Mouse (Mus musculus) midbrain, embryonic 10.5 days (tissue): ENCODE results near the gene Vapa. TPM values are rescaled to one million over a fixed set of nuclear protein-coding genes. Genes with fewer than 3 reads are reported as not detected.

Source experiments
- polyA plus RNA-seq: library from polyadenylated mRNA; unstranded; fragments of >200 nt; fragmentation: Nextera tagmentation; extraction: Ambion mirVana; gene quantifications from 2 replicates; pipeline ENCODE4 v1.2.1, GENCODE M21; 2016

Vapa gene
- polyA plus RNA-seq, 1 experiment from 2014 or later = 184 TPM

Other genes with a start within 250 kb of the Vapa start
- 0.11 TPM in 1 of 2 replicates, not detected in the other for gene Tmem232, start 72.8 kb downstream of the Vapa start, polyA plus RNA-seq
- gene Txndc2, start 28.6 kb upstream of the Vapa start, polyA plus RNA-seq = not detected in 2 replicates
- 62.5 and 67.3 TPM in 2 replicates for gene Rab31, start 159.2 kb upstream of the Vapa start, polyA plus RNA-seq
- gene Ppp4r1, start 169.0 kb upstream of the Vapa start, polyA plus RNA-seq = 58.2 and 60.7 TPM in 2 replicates